Mouse (Mus musculus) heart, embryonic 12.5 days (tissue): ENCODE results near the gene Uqcc1. TPM values are rescaled to one million over a fixed set of nuclear protein-coding genes. Genes with fewer than 3 reads are reported as not detected.

ENCODE experiments used
- ATAC-seq: fragments of 200-750 bp; cut with Nextera tagmentation; 2 replicates; pipeline ENCODE4 v1.8.0; 2017; ENCODE audit warnings: moderate TSS enrichment, moderate library complexity; ENCODE audit not compliant: insufficient number of reproducible peaks, low FRiP score
- H3K27ac ChIP-seq: fragments of 300-500 bp; sonication (generic); 2 replicates; pipeline ENCODE4 v1.5.1; 2016; ENCODE audit warnings: mild to moderate bottlenecking, moderate library complexity; ENCODE audit not compliant: poor library complexity, severe bottlenecking
- H3K27me3 ChIP-seq: fragments of 300-500 bp; sonication (generic); replicated peaks from 2 replicates; pipeline ENCODE4 v1.6.1; 2016; ENCODE audit warnings: mild to moderate bottlenecking, moderate library complexity
- H3K36me3 ChIP-seq: fragments of 300-500 bp; sonication (generic); 2 replicates; pipeline ENCODE4 v1.6.1; 2016; ENCODE audit warnings: mild to moderate bottlenecking, moderate library complexity
- H3K4me1 ChIP-seq: fragments of 300-500 bp; sonication (generic); replicated peaks from 2 replicates; pipeline ENCODE4 v1.6.1; 2016; ENCODE audit warnings: mild to moderate bottlenecking
- H3K4me2 ChIP-seq: fragments of 300-500 bp; sonication (generic); 2 replicates; pipeline ENCODE4 v1.6.1; 2016; ENCODE audit warnings: mild to moderate bottlenecking, moderate library complexity
- H3K4me3 ChIP-seq: fragments of 300-500 bp; sonication (generic); 2 replicates; pipeline ENCODE4 v1.5.1; 2016; ENCODE audit warnings: mild to moderate bottlenecking
- H3K9ac ChIP-seq: fragments of 300-500 bp; sonication (generic); 2 replicates; pipeline ENCODE4 v1.6.1; 2016; ENCODE audit warnings: mild to moderate bottlenecking, moderate library complexity
- H3K9me3 ChIP-seq: fragments of 300-500 bp; sonication (generic); replicated peaks from 2 replicates; pipeline ENCODE4 v1.6.1; 2016; ENCODE audit warnings: mild to moderate bottlenecking, moderate library complexity
- WGBS: fragments of 180-500 bp; shearing (Covaris S2); methylation state at CpG from one replicate; pipeline ENCODE4 v1.1.7; 2016; 5-methylcytosine and 5-hydroxymethylcytosine counted together
- polyA plus RNA-seq: library from polyadenylated mRNA; unstranded; fragments of >200 nt; fragmentation: Nextera tagmentation; extraction: Ambion mirVana; gene quantifications from 2 replicates; pipeline ENCODE4 v1.2.1, GENCODE M21; 2016

The Uqcc1 gene
- 96.6 and 110 TPM in 2 replicates for polyA plus RNA-seq

DNA sequence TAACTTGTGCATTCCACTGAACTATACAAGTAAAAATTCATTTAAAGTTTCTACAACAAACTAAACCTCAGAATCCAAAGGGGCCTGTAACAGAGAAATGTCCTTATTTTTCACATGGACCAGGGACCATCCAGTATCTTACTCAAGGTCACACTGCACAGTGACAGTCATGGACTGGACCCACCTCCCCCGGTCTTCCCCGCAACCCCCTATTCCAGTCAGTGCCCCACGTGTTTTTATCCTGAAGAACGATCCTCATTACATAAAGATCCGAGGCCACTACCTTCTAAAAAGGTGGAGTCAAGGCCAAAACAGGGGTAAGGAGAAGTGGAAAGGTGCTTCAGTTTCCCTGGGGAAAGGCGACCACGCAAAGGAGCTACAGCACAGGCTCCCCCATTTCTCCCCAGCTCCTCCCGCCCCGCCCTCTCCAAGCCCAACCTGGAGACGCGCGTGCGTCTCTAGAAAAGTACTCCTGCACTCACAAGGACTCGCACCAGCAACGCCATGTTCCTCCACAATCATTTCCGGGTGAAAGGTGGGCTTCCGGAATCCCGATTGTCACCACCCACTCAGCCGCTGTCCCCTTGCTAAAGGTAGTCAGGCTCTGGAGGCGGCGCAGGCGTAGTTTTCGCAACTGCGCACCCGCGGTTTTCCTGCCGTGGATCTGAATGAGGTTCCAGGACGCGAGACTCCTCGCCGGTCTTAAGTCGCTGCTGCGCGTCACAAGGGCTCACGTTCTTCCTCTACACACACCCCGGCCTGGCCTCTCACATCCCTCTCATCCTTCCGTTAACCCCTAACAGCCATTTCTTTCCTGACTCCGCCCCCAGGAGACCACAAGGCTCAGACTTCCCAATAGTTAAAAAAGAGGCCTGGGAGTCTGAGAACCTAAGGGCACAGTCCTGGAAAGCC lies at the start of gene Uqcc1:
Gene Uqcc1 (minus strand): TSS at position 780 of the 912 bp plus-strand sequence.
- peaks cover 14% of the 10 kb centered on the region for H3K4me1 ChIP-seq
- H3K4me2 ChIP-seq, result peak within 1 kb of the TSS; percentile 76
- H3K4me3 ChIP-seq, result peak within 1 kb of the TSS; percentile 75
- ATAC-seq, result peak; percentile 89
- H3K9ac ChIP-seq, result peak within 1 kb of the TSS; percentile 70
- under 1% methylated on average over 38 of the region's 38 CpGs for WGBS
- H3K27me3 ChIP-seq, result no peaks in the 10 kb centered on the region
- peaks cover 12% of the 10 kb centered on the region for H3K36me3 ChIP-seq
- 0 out of 2 replicates have a peak, but pooled peaks cover 3% of the 10 kb centered on the region for H3K9me3 ChIP-seq
- peak within 1 kb of the TSS; percentile 89 for H3K27ac ChIP-seq

GRCm38 (mm10) chr2:155979328-155979991 lies 49.4 kb upstream of the Uqcc1 start:
- Histone ChIP-seq H3K9me3 (no peaks in the 10 kb centered on the region), H3K4me1 (no peaks in the 10 kb centered on the region), H3K27me3 (no peaks in the 10 kb centered on the region), H3K27ac (no peak overlapping the region), H3K36me3 (peaks cover 88% of the 10 kb centered on the region), H3K4me3 (no peak overlapping the region), H3K4me2 (no peak overlapping the region), H3K9ac (no peak overlapping the region)
- WGBS, result 70% methylated on average over 5 of the region's 5 CpGs
- peak; percentile 48; the same call in 1 of the 2 replicates for ATAC-seq

GRCm38 (mm10) chr2:155974087-155974731 lies 44.1 kb upstream of the Uqcc1 start:
- Histone ChIP-seq H3K4me2 (no peak overlapping the region), H3K27me3 (no peaks in the 10 kb centered on the region), H3K27ac (no peak overlapping the region), H3K36me3 (peaks cover 85% of the 10 kb centered on the region), H3K9me3 (no peaks in the 10 kb centered on the region), H3K4me1 (no peaks in the 10 kb centered on the region), H3K4me3 (no peak overlapping the region), H3K9ac (no peak overlapping the region)
- no peak for ATAC-seq
- 84% methylated on average over 14 of the region's 14 CpGs for WGBS

DNA sequence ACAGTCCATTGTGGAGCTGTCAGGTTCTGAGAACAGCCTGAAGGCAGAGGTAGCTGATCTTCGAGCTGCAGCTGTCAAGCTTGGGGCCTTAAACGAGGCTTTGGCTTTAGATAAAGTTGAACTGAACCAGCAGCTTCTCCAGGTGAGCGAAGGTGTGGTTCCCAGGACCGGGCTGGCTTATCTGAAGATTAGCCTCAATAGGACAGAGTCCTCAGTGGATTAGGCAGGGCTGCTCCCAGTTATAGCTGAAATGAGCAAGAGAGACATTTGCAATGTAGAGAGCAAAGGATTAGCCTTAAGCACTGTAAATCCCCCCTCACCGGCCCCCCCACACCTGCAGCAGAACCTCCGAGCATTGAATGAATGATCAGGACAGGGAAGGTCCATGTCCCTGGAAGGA lies 43.2 kb upstream of the Uqcc1 start:
- no peaks in the 10 kb centered on the region for H3K27me3 ChIP-seq
- H3K9me3 ChIP-seq, result no peaks in the 10 kb centered on the region
- H3K4me1 ChIP-seq, result no peaks in the 10 kb centered on the region
- H3K9ac ChIP-seq, result no peak overlapping the region
- no peak overlapping the region for H3K4me2 ChIP-seq
- no peak overlapping the region for H3K27ac ChIP-seq
- no peak overlapping the region for H3K4me3 ChIP-seq
- no peak for ATAC-seq
- 80% methylated on average over 6 of the region's 6 CpGs for WGBS
- H3K36me3 ChIP-seq, result peaks cover 89% of the 10 kb centered on the region

GRCm38 (mm10) chr2:155962991-155963390 lies 32.9 kb upstream of the Uqcc1 start:
- 40% methylated on average over 1 of the region's 1 CpGs for WGBS
- no peak overlapping the region for H3K27ac ChIP-seq
- ATAC-seq, result no peak
- H3K36me3 ChIP-seq, result peaks cover 65% of the 10 kb centered on the region
- H3K9me3 ChIP-seq, result no peaks in the 10 kb centered on the region
- peaks cover under 1% of the 10 kb centered on the region; the same call in 1 of the 2 replicates for H3K4me1 ChIP-seq
- H3K27me3 ChIP-seq, result no peaks in the 10 kb centered on the region
- H3K4me3 ChIP-seq, result no peak overlapping the region
- H3K4me2 ChIP-seq, result no peak overlapping the region
- no peak overlapping the region for H3K9ac ChIP-seq

DNA sequence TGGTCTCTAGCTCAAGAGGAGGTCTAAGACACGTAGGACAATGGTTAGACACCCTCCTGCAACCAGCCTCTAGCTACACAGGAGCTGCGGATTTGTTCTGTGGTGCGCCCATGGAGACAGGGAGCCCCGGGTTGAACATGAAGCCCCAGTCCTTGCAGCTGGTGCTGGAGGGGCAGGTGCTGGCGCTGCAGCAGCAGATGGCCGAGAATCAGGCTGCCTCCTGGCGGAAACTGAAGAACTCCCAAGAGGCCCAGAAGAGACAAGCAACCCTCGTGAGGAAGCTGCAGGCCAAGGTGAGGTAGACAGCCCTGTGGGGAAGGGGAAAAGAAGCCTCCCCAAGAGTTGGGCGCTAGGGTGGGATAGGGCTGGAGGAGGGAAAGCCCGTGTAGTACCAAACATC lies 31.8 kb upstream of the Uqcc1 start:
- WGBS, result 85% methylated on average over 10 of the region's 10 CpGs
- ATAC-seq, result no peak

GRCm38 (mm10) chr2:155959981-155960380 lies 29.9 kb upstream of the Uqcc1 start:
- Histone ChIP-seq H3K4me1 (peaks cover 7% of the 10 kb centered on the region; the same call in 1 of the 2 replicates), H3K9me3 (no peaks in the 10 kb centered on the region), H3K4me2 (no peak overlapping the region), H3K4me3 (no peak overlapping the region), H3K36me3 (peaks cover 38% of the 10 kb centered on the region), H3K27ac (no peak overlapping the region), H3K27me3 (no peaks in the 10 kb centered on the region), H3K9ac (no peak overlapping the region)
- WGBS, result 83% methylated on average over 5 of the region's 5 CpGs
- ATAC-seq, result no peak

More for the DNA sequence above, 31.8 kb upstream of the Uqcc1 start:
- no peaks in the 10 kb centered on the region for H3K9me3 ChIP-seq
- peaks cover 54% of the 10 kb centered on the region for H3K36me3 ChIP-seq
- H3K4me2 ChIP-seq, result no peak overlapping the region
- no peaks in the 10 kb centered on the region for H3K27me3 ChIP-seq
- H3K27ac ChIP-seq, result no peak overlapping the region
- no peak overlapping the region for H3K4me3 ChIP-seq
- peaks cover 7% of the 10 kb centered on the region; the same call in 1 of the 2 replicates for H3K4me1 ChIP-seq
- H3K9ac ChIP-seq, result no peak overlapping the region

GRCm38 (mm10) chr2:155956134-155957059 lies 26.3 kb upstream of the Uqcc1 start, which contains the start of gene Cep250:
Gene Cep250, plus strand, starts transcription at chr2:155956458.
- H3K9me3 ChIP-seq, result no peaks in the 10 kb centered on the region
- peak; percentile 97 for ATAC-seq
- H3K4me3 ChIP-seq, result peak within 1 kb of the TSS; percentile 92
- H3K4me2 ChIP-seq, result peak within 1 kb of the TSS; percentile 77
- H3K36me3 ChIP-seq, result peaks cover 7% of the 10 kb centered on the region
- peaks cover 7% of the 10 kb centered on the region; the same call in 1 of the 2 replicates for H3K4me1 ChIP-seq
- H3K9ac ChIP-seq, result peak within 1 kb of the TSS; percentile 98
- under 1% methylated on average over 59 of the region's 59 CpGs for WGBS
- H3K27me3 ChIP-seq, result peaks cover 3% of the 10 kb centered on the region; the same call in 1 of the 2 replicates
- H3K27ac ChIP-seq, result peak within 1 kb of the TSS; percentile 86

- Histone ChIP-seq H3K4me1 (no peaks in the 10 kb centered on the region), H3K27ac (no peak overlapping the region), H3K4me3 (no peak overlapping the region), H3K4me2 (no peak overlapping the region), H3K9me3 (no peaks in the 10 kb centered on the region), H3K9ac (no peak overlapping the region), H3K36me3 (no peaks in the 10 kb centered on the region), H3K27me3 (peaks cover 17% of the 10 kb centered on the region; the same call in 1 of the 2 replicates)
- no peak for ATAC-seq
These were observed 21.9 kb upstream of the Uqcc1 start for GRCm38 (mm10) chr2:155952006-155952405.

GRCm38 (mm10) chr2:155949362-155949761 lies 19.3 kb upstream of the Uqcc1 start:
- no peak overlapping the region for H3K4me2 ChIP-seq
- H3K4me1 ChIP-seq, result peaks cover 8% of the 10 kb centered on the region; the same call in 1 of the 2 replicates
- WGBS, result 30% methylated on average over 6 of the region's 6 CpGs
- H3K27me3 ChIP-seq, result peaks cover 22% of the 10 kb centered on the region; the same call in 1 of the 2 replicates
- ATAC-seq, result no peak
- no peak overlapping the region for H3K27ac ChIP-seq
- no peak overlapping the region for H3K4me3 ChIP-seq
- no peaks in the 10 kb centered on the region for H3K36me3 ChIP-seq
- H3K9me3 ChIP-seq, result no peaks in the 10 kb centered on the region
- no peak overlapping the region for H3K9ac ChIP-seq
